Mouse (Mus musculus) hindbrain, embryonic 12.5 days (tissue): ENCODE data around the gene Dnah6. TPM values are rescaled to one million over a fixed set of nuclear protein-coding genes. Genes with fewer than 3 reads are reported as not detected.

Source experiments
- ATAC-seq: fragments of 200-750 bp; cut with Nextera tagmentation; 2 replicates; pipeline ENCODE4 v1.8.0; 2017; ENCODE audit warnings: moderate TSS enrichment; ENCODE audit not compliant: low FRiP score
- H3K27ac ChIP-seq: fragments of 300-500 bp; sonication (generic); 2 replicates; pipeline ENCODE4 v1.5.1; 2016; ENCODE audit warnings: mild to moderate bottlenecking
- H3K27me3 ChIP-seq: fragments of 300-500 bp; sonication (generic); 2 replicates; pipeline ENCODE4 v1.6.1; 2016; ENCODE audit warnings: mild to moderate bottlenecking
- H3K36me3 ChIP-seq: fragments of 300-500 bp; sonication (generic); 2 replicates; pipeline ENCODE4 v1.6.1; 2016; ENCODE audit warnings: mild to moderate bottlenecking
- H3K4me1 ChIP-seq: fragments of 300-500 bp; sonication (generic); 2 replicates; pipeline ENCODE4 v1.6.1; 2016
- H3K4me2 ChIP-seq: fragments of 300-500 bp; sonication (generic); replicated peaks from 2 replicates; pipeline ENCODE4 v1.6.1; 2016; ENCODE audit warnings: mild to moderate bottlenecking
- H3K4me3 ChIP-seq: fragments of 300-500 bp; sonication (generic); 2 replicates; pipeline ENCODE4 v1.5.1; 2016; ENCODE audit warnings: mild to moderate bottlenecking
- H3K9ac ChIP-seq: fragments of 300-500 bp; sonication (generic); 2 replicates; pipeline ENCODE4 v1.6.1; 2016; ENCODE audit warnings: mild to moderate bottlenecking, moderate library complexity
- H3K9me3 ChIP-seq: fragments of 300-500 bp; sonication (generic); replicated peaks from 2 replicates; pipeline ENCODE4 v1.6.1; 2016; ENCODE audit warnings: mild to moderate bottlenecking
- WGBS: fragments of 180-500 bp; shearing (Covaris S2); methylation state at CpG from one replicate; pipeline ENCODE4 v1.1.7; 2016; 5-methylcytosine and 5-hydroxymethylcytosine counted together
- polyA plus RNA-seq: library from polyadenylated mRNA; unstranded; fragments of >200 nt; fragmentation: Nextera tagmentation; extraction: Ambion mirVana; gene quantifications from 2 replicates; pipeline ENCODE4 v1.2.1, GENCODE M21; 2016

Gene Dnah6
- polyA plus RNA-seq, 1 experiment from 2014 or later: 0.50 TPM

DNA sequence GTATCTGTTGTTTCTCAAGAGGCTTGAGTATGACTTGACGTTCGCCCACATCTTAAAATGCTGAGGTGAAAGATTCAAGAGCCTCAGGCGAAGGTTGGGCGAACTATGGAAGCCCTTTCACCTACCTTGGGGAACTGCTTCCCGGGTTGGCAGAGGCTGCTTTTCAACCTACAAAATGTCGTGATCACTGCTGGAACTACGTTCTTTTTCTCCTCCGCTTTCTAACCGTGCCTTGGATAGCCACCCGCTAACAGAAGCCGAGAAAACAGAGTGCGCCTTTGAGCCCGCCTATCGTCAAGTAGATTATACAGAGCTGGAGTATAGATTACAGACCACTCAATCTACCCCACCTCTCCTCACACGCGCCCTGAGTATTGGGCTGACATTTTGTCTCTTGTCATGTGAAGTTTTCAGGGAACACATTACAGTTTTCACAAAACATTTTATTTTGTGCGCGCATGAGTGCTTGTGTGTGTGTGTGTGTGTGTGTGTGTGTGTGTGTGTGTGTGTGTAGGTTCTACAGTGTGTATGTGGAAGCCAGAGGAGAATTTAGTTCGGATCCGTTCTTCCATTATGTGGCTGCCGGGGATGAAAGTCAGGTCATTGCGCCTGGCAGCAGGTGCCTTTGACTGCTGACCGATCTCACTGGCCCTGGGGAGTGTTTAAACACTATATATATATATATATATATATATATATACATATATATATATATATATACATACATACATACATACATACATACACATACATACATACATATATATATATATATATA is 696 bp upstream of the Dnah6 start:
- H3K4me3 ChIP-seq: peak overlapping the region; percentile 36
- no peaks in the 10 kb centered on the region for H3K36me3 ChIP-seq
- peak; percentile 82 for ATAC-seq
- no peaks in the 10 kb centered on the region for H3K9me3 ChIP-seq
- H3K4me2 ChIP-seq: peak overlapping the region; percentile 63
- no peaks in the 10 kb centered on the region for H3K27me3 ChIP-seq
- WGBS: 34% methylated on average over 20 of the region's 23 CpGs
- H3K9ac ChIP-seq: peak overlapping the region; percentile 42
- H3K27ac ChIP-seq: peak overlapping the region; percentile 17; the same call in 1 of the 2 replicates
- peaks cover 8% of the 10 kb centered on the region for H3K4me1 ChIP-seq

DNA sequence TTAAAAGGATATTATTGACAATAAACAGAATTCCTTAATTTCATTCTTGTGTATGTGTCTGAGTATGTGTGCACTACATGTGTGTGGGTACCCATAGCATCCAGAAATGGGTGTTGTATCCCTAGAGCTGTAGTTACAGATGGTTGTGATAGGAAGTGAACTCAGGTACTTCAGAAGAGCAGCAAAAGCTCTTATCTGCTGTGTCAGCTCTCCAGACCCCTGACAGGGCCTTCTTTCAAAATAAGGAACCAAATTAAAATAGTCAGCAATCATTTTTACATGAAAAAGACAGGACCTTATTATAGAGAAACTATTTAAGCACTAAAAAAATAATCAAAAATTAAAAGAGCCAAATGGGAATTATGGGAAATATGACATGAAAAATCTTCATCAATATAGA is 9.8 kb downstream of the Dnah6 start:
- H3K9ac ChIP-seq: no peak overlapping the region
- no peaks in the 10 kb centered on the region for H3K9me3 ChIP-seq
- H3K4me3 ChIP-seq: no peak overlapping the region
- no peak overlapping the region for H3K27ac ChIP-seq
- H3K4me1 ChIP-seq: no peaks in the 10 kb centered on the region
- H3K27me3 ChIP-seq: no peaks in the 10 kb centered on the region
- no peak for ATAC-seq
- no peak overlapping the region for H3K4me2 ChIP-seq
- H3K36me3 ChIP-seq: no peaks in the 10 kb centered on the region

DNA sequence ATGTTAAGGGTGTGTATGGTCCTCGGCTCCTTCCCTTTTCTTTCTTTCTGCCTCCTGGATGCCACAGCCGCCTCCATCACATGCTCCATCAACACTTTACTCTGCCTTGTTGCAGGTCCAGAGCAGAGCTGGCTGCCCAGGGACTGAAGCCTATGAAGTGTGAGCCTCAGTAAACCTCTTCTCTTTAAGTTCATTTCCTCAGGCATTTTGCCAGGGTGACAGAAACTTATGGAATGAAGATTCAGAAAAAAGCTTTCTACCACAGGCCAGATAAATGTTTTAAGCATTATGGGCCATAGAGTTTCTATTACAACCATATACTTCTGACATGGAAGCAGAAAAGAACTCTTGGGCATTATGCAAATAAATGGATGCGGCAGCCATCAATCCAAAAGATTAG is 10.4 kb downstream of the Dnah6 start:
- H3K36me3 ChIP-seq: no peaks in the 10 kb centered on the region
- WGBS: 90% methylated on average over 3 of the region's 3 CpGs
- no peak overlapping the region for H3K9ac ChIP-seq
- H3K9me3 ChIP-seq: no peaks in the 10 kb centered on the region
- no peaks in the 10 kb centered on the region for H3K4me1 ChIP-seq
- no peak for ATAC-seq
- no peak overlapping the region for H3K4me3 ChIP-seq
- H3K4me2 ChIP-seq: no peak overlapping the region
- H3K27me3 ChIP-seq: no peaks in the 10 kb centered on the region
- no peak overlapping the region for H3K27ac ChIP-seq

DNA sequence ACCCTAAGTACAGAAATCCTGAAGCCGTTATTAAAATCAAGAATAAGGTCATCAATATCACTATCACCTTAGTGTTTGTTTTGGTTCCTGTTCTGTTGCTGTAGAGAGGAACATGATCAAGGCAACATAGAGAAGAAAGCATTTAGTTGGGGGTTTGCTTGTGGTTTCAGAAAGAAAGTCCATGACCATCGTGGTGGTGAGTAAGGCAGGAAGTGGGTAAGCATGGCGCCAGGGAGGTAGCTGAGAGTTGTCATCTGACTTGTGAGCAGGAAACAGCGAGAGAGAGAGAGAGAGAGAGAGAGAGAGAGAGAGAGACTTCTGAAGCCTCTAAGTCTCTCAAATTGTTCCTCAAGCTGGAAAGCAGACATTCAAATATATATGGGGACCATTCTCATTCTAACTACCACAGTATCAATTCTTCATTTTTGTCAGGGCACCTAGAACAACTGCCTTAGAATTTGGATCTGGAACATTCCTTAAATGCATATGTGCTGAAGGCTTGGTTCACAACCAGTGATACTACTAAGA is 10.9 kb downstream of the Dnah6 start:
- H3K27ac ChIP-seq: no peak overlapping the region
- no peaks in the 10 kb centered on the region for H3K36me3 ChIP-seq
- H3K4me3 ChIP-seq: no peak overlapping the region
- no peak overlapping the region for H3K4me2 ChIP-seq
- 83% methylated on average over 4 of the region's 4 CpGs for WGBS
- no peaks in the 10 kb centered on the region for H3K27me3 ChIP-seq
- ATAC-seq: no peak
- H3K9ac ChIP-seq: no peak overlapping the region
- H3K4me1 ChIP-seq: no peaks in the 10 kb centered on the region
- H3K9me3 ChIP-seq: no peaks in the 10 kb centered on the region

DNA sequence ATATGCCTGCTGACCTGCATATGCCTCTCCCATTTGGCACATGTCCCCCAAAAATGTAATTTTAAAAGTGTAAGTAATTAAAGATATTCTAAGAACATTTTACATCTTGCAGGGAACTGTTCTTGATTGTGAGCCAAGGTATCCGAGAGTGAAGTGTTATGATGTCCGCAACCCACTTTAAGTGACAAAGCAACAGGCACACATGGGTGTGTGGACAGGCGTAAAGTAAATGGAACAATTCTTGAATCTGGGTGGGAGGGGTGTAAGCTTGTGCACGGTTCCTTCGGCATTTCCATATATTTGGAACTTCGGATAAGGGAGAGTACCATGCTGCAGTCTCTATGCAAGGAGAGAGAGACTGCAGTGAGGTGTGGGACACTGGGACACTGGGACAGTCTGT is 11.9 kb downstream of the Dnah6 start:
- no peak for ATAC-seq
- no peaks in the 10 kb centered on the region for H3K4me1 ChIP-seq
- H3K27ac ChIP-seq: no peak overlapping the region
- H3K27me3 ChIP-seq: no peaks in the 10 kb centered on the region
- no peaks in the 10 kb centered on the region for H3K36me3 ChIP-seq
- 91% methylated on average over 6 of the region's 6 CpGs for WGBS
- no peak overlapping the region for H3K4me2 ChIP-seq
- no peak overlapping the region for H3K4me3 ChIP-seq
- no peaks in the 10 kb centered on the region for H3K9me3 ChIP-seq
- H3K9ac ChIP-seq: no peak overlapping the region

DNA sequence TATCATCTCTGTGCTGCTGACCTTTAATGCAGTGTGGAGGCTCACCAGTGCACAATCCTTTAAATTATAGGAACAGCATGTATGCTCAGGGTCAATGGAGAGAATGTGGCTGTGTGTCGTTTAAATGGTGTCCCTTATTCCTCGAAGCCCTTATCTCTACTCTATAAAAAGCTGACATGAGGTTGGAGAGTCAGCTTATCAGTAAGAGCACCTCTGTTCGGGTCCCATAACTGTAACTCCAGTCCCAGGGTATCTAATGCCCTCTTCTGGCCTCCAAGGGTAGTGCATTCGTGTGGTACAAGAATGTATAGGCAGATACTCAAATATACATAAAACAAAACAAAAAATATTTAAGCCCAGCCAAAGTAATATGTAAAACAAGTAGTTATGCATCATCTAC is 16.5 kb downstream of the Dnah6 start:
- H3K36me3 ChIP-seq: no peaks in the 10 kb centered on the region
- no peaks in the 10 kb centered on the region for H3K4me1 ChIP-seq
- WGBS: 86% methylated on average over 4 of the region's 4 CpGs
- no peak overlapping the region for H3K27ac ChIP-seq
- no peaks in the 10 kb centered on the region for H3K9me3 ChIP-seq
- ATAC-seq: no peak
- H3K9ac ChIP-seq: no peak overlapping the region
- H3K4me2 ChIP-seq: no peak overlapping the region
- no peak overlapping the region for H3K4me3 ChIP-seq
- no peaks in the 10 kb centered on the region for H3K27me3 ChIP-seq

- Histone ChIP-seq H3K36me3 (no peaks in the 10 kb centered on the region), H3K9me3 (no peaks in the 10 kb centered on the region), H3K4me2 (no peak overlapping the region), H3K9ac (no peak overlapping the region), H3K27ac (no peak overlapping the region), H3K4me1 (no peaks in the 10 kb centered on the region), H3K27me3 (no peaks in the 10 kb centered on the region), H3K4me3 (no peak overlapping the region)
- WGBS: 84% methylated on average over 2 of the region's 2 CpGs
- ATAC-seq: no peak
Measured at GRCm38 (mm10) chr6:73203724-73204123, 17.7 kb downstream of the Dnah6 start.

DNA sequence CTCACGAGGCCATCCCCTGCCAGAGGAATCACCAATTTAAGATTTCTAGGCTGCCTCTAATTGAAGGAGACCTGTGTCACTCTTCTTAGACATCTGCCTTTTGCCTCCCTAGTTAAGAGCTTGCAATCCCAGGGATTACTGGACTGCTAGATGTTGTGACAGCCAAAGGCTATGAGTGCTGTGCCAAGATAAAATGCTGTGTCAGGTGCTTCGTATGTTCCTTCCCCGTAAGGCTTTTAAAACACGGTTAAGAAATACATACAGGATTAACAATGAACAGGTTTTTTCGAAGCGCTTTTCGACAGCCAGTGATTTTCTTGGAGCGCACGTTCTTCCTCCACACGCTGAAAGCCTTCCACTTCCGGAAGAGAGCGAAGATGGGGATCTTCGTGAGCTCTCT is 26.2 kb downstream of the Dnah6 start:
- WGBS: 93% methylated on average over 13 of the region's 13 CpGs
- H3K36me3 ChIP-seq: no peaks in the 10 kb centered on the region
- ATAC-seq: no peak
- no peaks in the 10 kb centered on the region for H3K27me3 ChIP-seq
- no peak overlapping the region for H3K4me3 ChIP-seq
- H3K4me2 ChIP-seq: no peak overlapping the region
- no peaks in the 10 kb centered on the region for H3K4me1 ChIP-seq
- H3K9ac ChIP-seq: no peak overlapping the region
- H3K9me3 ChIP-seq: 0 out of 2 replicates have a peak, but pooled peaks cover 2% of the 10 kb centered on the region
- H3K27ac ChIP-seq: no peak overlapping the region

- H3K4me1 ChIP-seq: no peaks in the 10 kb centered on the region
- H3K4me2 ChIP-seq: no peak overlapping the region
- no peak overlapping the region for H3K27ac ChIP-seq
- no peak overlapping the region for H3K9ac ChIP-seq
- H3K4me3 ChIP-seq: no peak overlapping the region
- WGBS: 77% methylated on average over 6 of the region's 6 CpGs
- no peaks in the 10 kb centered on the region for H3K9me3 ChIP-seq
- ATAC-seq: no peak
- H3K36me3 ChIP-seq: no peaks in the 10 kb centered on the region
- H3K27me3 ChIP-seq: no peaks in the 10 kb centered on the region
Measured at GRCm38 (mm10) chr6:73190756-73191155, 30.7 kb downstream of the Dnah6 start.

- no peak for ATAC-seq
- no peaks in the 10 kb centered on the region for H3K9me3 ChIP-seq
- H3K4me2 ChIP-seq: no peak overlapping the region
- H3K4me3 ChIP-seq: no peak overlapping the region
- no peak overlapping the region for H3K9ac ChIP-seq
- no peak overlapping the region for H3K27ac ChIP-seq
- H3K36me3 ChIP-seq: no peaks in the 10 kb centered on the region
- no peaks in the 10 kb centered on the region for H3K4me1 ChIP-seq
- no peaks in the 10 kb centered on the region for H3K27me3 ChIP-seq
- WGBS: 81% methylated on average over 5 of the region's 5 CpGs
Measured at GRCm38 (mm10) chr6:73184276-73184675, 37.2 kb downstream of the Dnah6 start.

GRCm38 (mm10) chr6:73182987-73183386 is 38.5 kb downstream of the Dnah6 start:
- Histone ChIP-seq H3K27me3 (no peaks in the 10 kb centered on the region), H3K9me3 (no peaks in the 10 kb centered on the region), H3K27ac (no peak overlapping the region), H3K4me2 (no peak overlapping the region), H3K4me3 (no peak overlapping the region), H3K36me3 (no peaks in the 10 kb centered on the region), H3K4me1 (no peaks in the 10 kb centered on the region), H3K9ac (no peak overlapping the region)
- WGBS: 55% methylated on average over 3 of the region's 3 CpGs
- ATAC-seq: no peak

DNA sequence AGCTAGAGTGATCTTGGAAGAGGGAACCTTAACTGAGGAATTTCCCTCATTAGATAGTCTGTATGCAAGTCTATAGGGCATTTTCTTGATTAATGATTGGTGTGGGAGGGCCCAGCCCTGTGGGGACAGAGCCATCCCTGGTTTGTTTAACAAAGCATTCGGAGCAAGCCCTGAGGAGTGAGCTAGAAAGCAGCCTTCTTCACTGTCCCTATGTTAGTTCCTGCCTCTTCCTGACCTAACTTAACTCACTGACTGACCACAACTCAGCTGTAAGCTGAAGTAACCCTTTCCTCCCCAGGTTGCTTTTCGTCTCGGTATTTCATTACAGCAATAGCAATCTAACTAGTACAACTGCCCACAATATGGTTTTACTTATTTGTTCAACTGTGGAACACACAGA is 39.0 kb downstream of the Dnah6 start:
- H3K4me1 ChIP-seq: no peaks in the 10 kb centered on the region
- H3K9me3 ChIP-seq: no peaks in the 10 kb centered on the region
- H3K27ac ChIP-seq: no peak overlapping the region
- 34% methylated on average over 3 of the region's 3 CpGs for WGBS
- no peaks in the 10 kb centered on the region for H3K36me3 ChIP-seq
- H3K4me2 ChIP-seq: no peak overlapping the region
- H3K27me3 ChIP-seq: no peaks in the 10 kb centered on the region
- ATAC-seq: no peak
- H3K9ac ChIP-seq: no peak overlapping the region
- no peak overlapping the region for H3K4me3 ChIP-seq

DNA sequence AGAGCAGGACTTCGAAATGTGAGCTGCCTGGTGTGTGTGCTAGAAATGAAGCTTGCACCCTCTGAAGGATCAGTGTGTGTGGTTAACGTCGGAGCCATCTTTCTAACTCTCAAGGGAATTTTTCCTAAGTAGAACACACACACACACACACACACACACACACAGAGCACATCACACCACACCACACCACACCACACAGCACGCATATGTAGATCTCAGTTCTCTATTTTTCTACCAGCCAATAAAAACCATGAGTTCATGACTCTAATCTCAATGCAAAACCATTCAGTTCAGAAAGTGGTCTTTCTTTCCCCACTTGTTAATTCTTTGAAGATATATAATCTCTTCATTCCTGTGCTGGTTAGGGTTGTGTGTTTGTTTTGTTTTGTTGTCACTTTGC is 39.4 kb downstream of the Dnah6 start:
- no peak for ATAC-seq
- Histone ChIP-seq H3K27me3 (no peaks in the 10 kb centered on the region), H3K36me3 (no peaks in the 10 kb centered on the region), H3K9me3 (no peaks in the 10 kb centered on the region), H3K4me1 (no peaks in the 10 kb centered on the region), H3K4me2 (no peak overlapping the region), H3K4me3 (no peak overlapping the region), H3K9ac (no peak overlapping the region), H3K27ac (no peak overlapping the region)
- WGBS: 71% methylated on average over 4 of the region's 4 CpGs
